Mouse (Mus musculus) limb, embryonic 13.5 days (tissue): ENCODE measurements around the gene Arhgap28. TPM values are rescaled to one million over a fixed set of nuclear protein-coding genes. Genes with fewer than 3 reads are reported as not detected.

Source experiments
- ATAC-seq: fragments of 200-750 bp; cut with Nextera tagmentation; 2 replicates; pipeline ENCODE4 v1.8.0; 2017; ENCODE audit warnings: low read depth, moderate number of reproducible peaks, moderate TSS enrichment; ENCODE audit not compliant: low FRiP score
- H3K27ac ChIP-seq: fragments of 300-500 bp; sonication (generic); 2 replicates; pipeline ENCODE4 v1.5.1; 2015; ENCODE audit warnings: inconsistent platforms, mild to moderate bottlenecking, moderate library complexity
- H3K27me3 ChIP-seq: fragments of 300-500 bp; sonication (generic); 2 replicates; pipeline ENCODE4 v1.6.1; 2015; ENCODE audit warnings: mild to moderate bottlenecking, inconsistent platforms
- H3K36me3 ChIP-seq: fragments of 300-500 bp; sonication (generic); 2 replicates; pipeline ENCODE4 v1.6.1; 2015; ENCODE audit warnings: inconsistent platforms, mild to moderate bottlenecking, moderate library complexity
- H3K4me1 ChIP-seq: fragments of 300-500 bp; sonication (generic); 2 replicates; pipeline ENCODE4 v1.6.1; 2015; ENCODE audit warnings: inconsistent platforms
- H3K4me2 ChIP-seq: fragments of 300-500 bp; sonication (generic); replicated peaks from 2 replicates; pipeline ENCODE4 v1.6.1; 2015; ENCODE audit warnings: inconsistent platforms, mild to moderate bottlenecking, moderate library complexity
- H3K4me3 ChIP-seq: fragments of 300-500 bp; sonication (generic); 2 replicates; pipeline ENCODE4 v1.5.1; 2015; ENCODE audit warnings: moderate library complexity, mild to moderate bottlenecking, inconsistent platforms
- H3K9ac ChIP-seq: fragments of 300-500 bp; sonication (generic); 2 replicates; pipeline ENCODE4 v1.6.1; 2015; ENCODE audit warnings: mild to moderate bottlenecking, inconsistent platforms
- H3K9me3 ChIP-seq: fragments of 300-500 bp; sonication (generic); 2 replicates; pipeline ENCODE4 v1.6.1; 2016; ENCODE audit warnings: inconsistent platforms
- WGBS: fragments of 180-500 bp; shearing (Covaris S2); methylation state at CpG from one replicate; pipeline ENCODE4 v1.1.7; 2015; 5-methylcytosine and 5-hydroxymethylcytosine counted together
- polyA plus RNA-seq: library from polyadenylated mRNA; unstranded; fragments of >200 nt; fragmentation: Nextera tagmentation; extraction: Ambion mirVana; gene quantifications from 2 replicates; pipeline ENCODE4 v1.2.1, GENCODE M21; 2015

The Arhgap28 gene
- polyA plus RNA-seq, 1 experiment from 2014 or later, result 66.1 TPM

DNA sequence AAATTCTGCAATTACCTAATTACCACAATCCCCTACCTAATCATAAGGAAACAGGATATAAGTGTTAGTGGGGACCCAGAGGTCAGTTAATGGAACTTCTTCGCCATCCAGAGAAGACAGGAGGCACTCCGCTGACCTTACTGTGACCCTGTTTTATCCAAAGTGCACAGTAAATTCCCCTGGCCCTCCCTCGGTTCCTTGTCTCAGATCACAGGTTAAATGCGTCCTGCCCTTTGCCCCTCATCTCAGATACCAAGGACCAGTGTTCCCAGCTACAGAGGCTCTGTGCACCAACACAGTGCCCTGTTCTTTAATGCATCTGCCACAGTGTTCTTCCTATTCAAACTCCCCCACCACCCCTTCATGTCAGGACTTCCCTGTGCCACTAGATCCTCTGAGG lies 18.4 kb downstream of the Arhgap28 start:
- Histone ChIP-seq H3K4me1 (peaks cover 44% of the 10 kb centered on the region), H3K4me2 (no peak overlapping the region), H3K27ac (no peak overlapping the region), H3K27me3 (no peaks in the 10 kb centered on the region), H3K4me3 (no peak overlapping the region), H3K36me3 (no peaks in the 10 kb centered on the region), H3K9ac (no peak overlapping the region), H3K9me3 (no peaks in the 10 kb centered on the region)
- ATAC-seq, result no peak
- WGBS, result 53% methylated on average over 4 of the region's 4 CpGs

DNA sequence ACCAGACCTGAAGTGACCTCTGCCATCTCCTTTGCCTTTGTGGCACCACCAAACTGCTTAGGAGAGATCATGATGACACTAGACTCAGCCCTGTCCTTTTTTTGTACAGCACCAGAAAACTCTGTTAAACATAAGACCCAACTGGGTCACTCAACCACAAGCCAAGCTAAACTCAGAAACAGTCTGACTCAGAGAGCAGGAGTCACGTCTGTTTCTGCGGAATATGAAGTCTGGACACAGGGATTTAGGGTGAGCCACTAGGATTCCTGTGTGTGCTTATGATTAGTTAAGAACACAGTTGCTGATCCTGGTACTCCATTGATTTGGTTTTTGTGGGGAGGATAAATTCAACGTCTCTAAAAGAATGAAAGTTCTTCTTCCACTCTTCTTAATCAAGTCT lies 23.3 kb downstream of the Arhgap28 start:
- ATAC-seq, result no peak
- no peaks in the 10 kb centered on the region for H3K9me3 ChIP-seq
- no peaks in the 10 kb centered on the region for H3K36me3 ChIP-seq
- no peak overlapping the region for H3K27ac ChIP-seq
- 67% methylated on average over 3 of the region's 3 CpGs for WGBS
- no peaks in the 10 kb centered on the region for H3K27me3 ChIP-seq
- no peak overlapping the region for H3K9ac ChIP-seq
- H3K4me2 ChIP-seq, result no peak overlapping the region
- H3K4me1 ChIP-seq, result peaks cover 41% of the 10 kb centered on the region
- no peak overlapping the region for H3K4me3 ChIP-seq

DNA sequence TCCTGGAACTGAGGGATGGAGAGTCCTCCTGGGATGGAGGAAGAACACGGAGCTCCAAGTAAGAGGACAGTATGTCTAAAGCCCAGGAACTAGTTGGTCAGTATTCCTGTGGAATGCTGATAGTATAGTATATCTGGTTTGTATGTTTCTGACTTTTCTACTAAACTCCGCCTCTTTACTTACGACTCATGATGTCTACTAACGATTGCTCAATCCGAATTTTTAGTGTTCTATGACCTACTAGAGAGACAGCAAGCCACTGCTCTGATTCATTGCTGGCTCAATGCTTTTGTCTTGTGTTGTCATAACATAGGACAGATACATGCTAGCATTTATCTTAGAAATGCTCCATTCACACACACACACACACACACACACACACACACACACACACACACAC lies 24.7 kb downstream of the Arhgap28 start:
- H3K27ac ChIP-seq, result no peak overlapping the region
- peaks cover 51% of the 10 kb centered on the region for H3K4me1 ChIP-seq
- no peaks in the 10 kb centered on the region for H3K27me3 ChIP-seq
- no peak overlapping the region for H3K4me3 ChIP-seq
- H3K36me3 ChIP-seq, result no peaks in the 10 kb centered on the region
- H3K9ac ChIP-seq, result no peak overlapping the region
- no peak for ATAC-seq
- WGBS, result 74% methylated on average over 5 of the region's 5 CpGs
- H3K4me2 ChIP-seq, result no peak overlapping the region
- no peaks in the 10 kb centered on the region for H3K9me3 ChIP-seq

DNA sequence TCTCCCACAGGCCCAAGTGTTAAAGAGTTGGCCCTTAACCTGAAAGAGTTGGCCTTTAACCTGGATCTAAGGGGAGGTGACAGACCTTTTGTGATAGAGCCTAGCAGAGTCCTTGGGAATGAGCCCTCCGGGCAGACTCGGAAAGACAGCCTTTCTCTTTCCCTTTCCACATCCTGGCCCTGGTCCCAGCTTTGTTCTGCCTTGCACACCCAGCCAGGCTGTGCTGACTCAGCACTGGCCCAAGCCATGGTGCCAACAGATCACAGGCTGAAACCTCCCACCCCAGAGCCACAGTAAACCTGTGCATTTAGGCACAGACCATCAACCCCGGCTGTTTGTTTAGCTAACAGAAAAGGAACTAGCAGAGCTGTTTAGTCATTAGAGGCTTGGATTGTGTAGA lies 25.1 kb downstream of the Arhgap28 start:
- no peaks in the 10 kb centered on the region for H3K36me3 ChIP-seq
- H3K4me1 ChIP-seq, result peaks cover 55% of the 10 kb centered on the region
- H3K27ac ChIP-seq, result peak overlapping the region; percentile 3; the same call in 1 of the 2 replicates
- H3K4me3 ChIP-seq, result no peak overlapping the region
- no peak overlapping the region for H3K9ac ChIP-seq
- no peak overlapping the region for H3K4me2 ChIP-seq
- H3K9me3 ChIP-seq, result no peaks in the 10 kb centered on the region
- no peaks in the 10 kb centered on the region for H3K27me3 ChIP-seq
- 44% methylated on average over 3 of the region's 3 CpGs for WGBS
- ATAC-seq, result peak; percentile 58

DNA sequence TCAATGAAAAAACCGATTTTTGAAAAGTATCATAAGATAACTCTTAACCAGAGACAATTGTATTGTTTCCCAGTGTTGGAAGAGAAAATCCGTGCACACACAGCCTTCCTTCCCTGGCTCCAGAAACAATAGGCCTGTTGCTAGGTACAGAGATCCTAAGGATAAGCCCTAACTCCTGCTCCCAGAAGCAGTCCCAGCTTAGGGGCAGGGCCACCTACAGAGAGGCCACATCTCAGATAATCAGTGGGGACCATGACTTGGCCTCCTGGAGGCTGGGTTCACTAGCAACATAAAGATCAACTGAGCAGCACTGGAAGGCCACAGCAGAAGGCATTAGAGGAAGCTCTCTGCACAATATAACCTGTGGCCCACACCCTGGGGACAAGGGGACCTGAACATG lies 27.5 kb downstream of the Arhgap28 start:
- H3K27ac ChIP-seq, result no peak overlapping the region
- no peaks in the 10 kb centered on the region for H3K9me3 ChIP-seq
- no peaks in the 10 kb centered on the region for H3K36me3 ChIP-seq
- 63% methylated on average over 2 of the region's 2 CpGs for WGBS
- H3K9ac ChIP-seq, result no peak overlapping the region
- no peak overlapping the region for H3K4me2 ChIP-seq
- no peak for ATAC-seq
- H3K27me3 ChIP-seq, result no peaks in the 10 kb centered on the region
- no peak overlapping the region for H3K4me3 ChIP-seq
- peaks cover 41% of the 10 kb centered on the region for H3K4me1 ChIP-seq

DNA sequence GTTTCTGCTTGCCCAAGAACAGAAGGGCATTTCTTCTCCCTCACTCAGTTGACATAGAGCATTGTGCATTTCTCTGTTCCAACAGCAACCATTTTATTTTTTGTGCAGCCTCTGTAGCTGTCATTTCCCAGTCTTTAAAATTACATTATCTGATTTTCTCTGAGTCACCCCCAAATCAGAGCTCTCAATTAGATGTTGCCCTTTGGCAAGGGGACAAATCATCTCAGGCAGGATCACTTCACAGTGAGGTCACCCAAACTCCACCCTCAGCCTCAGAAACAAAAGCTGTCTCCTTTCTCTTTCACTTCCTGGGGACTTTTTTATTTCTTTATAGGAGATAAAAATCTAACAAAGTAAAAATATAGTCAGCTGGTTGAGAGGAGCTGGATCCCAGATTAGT lies 27.9 kb downstream of the Arhgap28 start:
- Histone ChIP-seq H3K9me3 (no peaks in the 10 kb centered on the region), H3K4me3 (no peak overlapping the region), H3K4me2 (no peak overlapping the region), H3K36me3 (no peaks in the 10 kb centered on the region), H3K9ac (no peak overlapping the region), H3K4me1 (peaks cover 40% of the 10 kb centered on the region), H3K27ac (0 out of 2 replicates have a peak overlapping the region, but pooled peaks have one; percentile 22), H3K27me3 (no peaks in the 10 kb centered on the region)
- no peak for ATAC-seq

DNA sequence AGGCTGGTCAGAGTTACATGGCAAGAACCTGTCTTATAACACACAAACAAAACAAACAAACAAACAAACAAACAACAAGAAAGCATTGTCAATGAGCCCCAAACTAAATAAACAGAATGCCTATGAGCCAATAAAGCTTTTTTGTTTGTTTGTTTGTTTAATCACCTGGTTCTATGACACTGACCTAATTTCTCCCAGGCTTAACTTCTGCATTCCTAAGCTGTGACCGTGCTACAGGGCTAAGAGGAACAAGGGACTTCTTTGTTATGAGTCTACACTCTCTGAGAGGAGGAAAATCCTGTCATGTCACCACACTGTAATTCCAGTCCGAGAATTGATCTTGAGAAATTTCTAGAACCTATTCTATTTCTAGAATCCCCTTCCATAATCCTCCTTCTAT lies 29.2 kb downstream of the Arhgap28 start:
- H3K27me3 ChIP-seq, result no peaks in the 10 kb centered on the region
- H3K9ac ChIP-seq, result no peak overlapping the region
- no peaks in the 10 kb centered on the region for H3K36me3 ChIP-seq
- peak overlapping the region; percentile 22; the same call in 1 of the 2 replicates for H3K27ac ChIP-seq
- no peak overlapping the region for H3K4me2 ChIP-seq
- ATAC-seq, result no peak
- H3K4me3 ChIP-seq, result no peak overlapping the region
- no peaks in the 10 kb centered on the region for H3K9me3 ChIP-seq
- WGBS, result 48% methylated on average over 2 of the region's 2 CpGs
- H3K4me1 ChIP-seq, result peaks cover 35% of the 10 kb centered on the region

DNA sequence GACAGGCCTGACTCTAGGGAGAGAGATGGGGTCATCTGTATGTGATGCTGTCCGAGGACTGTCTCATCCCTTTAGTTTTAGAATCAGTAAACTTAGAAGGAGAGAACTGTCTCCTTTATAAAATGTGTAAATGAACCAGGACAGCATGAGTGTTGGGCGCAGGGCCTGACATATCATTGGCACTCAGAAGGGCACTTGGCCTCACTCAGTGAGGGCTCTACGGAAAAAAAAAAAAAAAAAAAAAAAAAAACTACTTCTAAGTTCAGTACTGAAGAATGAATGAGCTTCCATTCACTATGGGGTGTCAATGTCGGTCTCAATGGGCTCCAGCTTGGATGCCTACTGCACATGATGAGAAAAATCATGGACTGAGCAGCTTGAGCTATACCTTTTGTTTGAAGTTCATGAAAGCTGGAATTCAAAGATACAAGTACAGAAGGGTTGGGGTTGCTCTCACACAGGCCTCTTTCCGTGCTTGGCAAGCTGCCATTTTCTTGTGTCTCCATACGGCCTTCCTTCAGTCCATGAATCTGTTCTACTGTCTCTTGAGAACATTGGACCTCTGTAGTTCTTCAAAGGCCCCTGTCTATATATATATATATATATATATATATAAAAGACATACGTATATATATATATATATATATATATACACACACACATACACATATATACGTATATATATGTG lies 36.9 kb downstream of the Arhgap28 start:
- ATAC-seq, result no peak
- WGBS, result 72% methylated on average over 8 of the region's 8 CpGs
- Histone ChIP-seq H3K36me3 (no peaks in the 10 kb centered on the region), H3K27ac (no peak overlapping the region), H3K4me3 (no peak overlapping the region), H3K9me3 (no peaks in the 10 kb centered on the region), H3K27me3 (no peaks in the 10 kb centered on the region), H3K4me2 (no peak overlapping the region), H3K9ac (no peak overlapping the region), H3K4me1 (peaks cover 8% of the 10 kb centered on the region; the same call in 1 of the 2 replicates)

DNA sequence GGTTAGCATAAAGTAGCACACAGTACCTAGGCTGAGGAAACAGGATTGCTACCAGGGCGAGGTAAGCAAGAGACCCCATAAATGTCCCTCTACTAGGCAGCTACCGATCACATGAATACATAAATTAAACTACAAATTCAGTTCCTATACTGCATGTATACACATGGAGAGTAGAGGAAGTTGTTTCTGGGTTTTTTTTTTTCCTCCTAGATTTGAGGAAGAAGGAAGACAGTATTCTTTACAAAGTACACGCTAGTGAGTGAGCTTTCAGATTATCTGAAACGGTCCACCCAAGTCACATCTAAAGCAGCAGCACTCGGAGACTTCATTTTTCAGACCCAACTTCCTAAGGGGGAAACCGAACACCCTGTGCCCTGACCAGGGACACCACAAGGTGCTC lies 41.1 kb downstream of the Arhgap28 start:
- WGBS, result 87% methylated on average over 6 of the region's 6 CpGs
- peaks cover 9% of the 10 kb centered on the region; the same call in 1 of the 2 replicates for H3K4me1 ChIP-seq
- H3K36me3 ChIP-seq, result no peaks in the 10 kb centered on the region
- no peak overlapping the region for H3K27ac ChIP-seq
- H3K27me3 ChIP-seq, result no peaks in the 10 kb centered on the region
- H3K4me2 ChIP-seq, result no peak overlapping the region
- no peak overlapping the region for H3K4me3 ChIP-seq
- no peak overlapping the region for H3K9ac ChIP-seq
- no peaks in the 10 kb centered on the region for H3K9me3 ChIP-seq
- no peak for ATAC-seq

DNA sequence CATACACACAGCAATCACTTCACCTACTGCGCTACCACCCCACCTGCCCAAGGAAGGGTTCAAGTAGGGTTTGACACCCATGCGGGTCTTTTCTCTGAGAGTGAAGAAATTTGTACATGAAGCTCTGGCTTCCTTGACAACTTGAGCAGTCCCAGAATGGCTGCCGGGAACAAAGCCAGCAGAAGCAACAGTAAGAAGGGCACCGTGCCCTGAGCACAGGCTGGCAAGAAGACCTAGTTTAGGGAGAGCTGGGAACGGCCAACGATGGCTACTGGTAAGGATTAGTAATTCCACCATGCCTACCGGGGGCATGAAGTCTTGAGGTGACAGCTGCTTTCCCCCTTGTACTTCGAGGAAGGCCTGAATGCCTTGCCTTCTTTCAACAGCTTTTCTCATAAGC lies 41.9 kb downstream of the Arhgap28 start:
- no peak for ATAC-seq
- no peaks in the 10 kb centered on the region for H3K27me3 ChIP-seq
- H3K27ac ChIP-seq, result peak overlapping the region; percentile 15; the same call in 1 of the 2 replicates
- no peaks in the 10 kb centered on the region for H3K36me3 ChIP-seq
- H3K4me1 ChIP-seq, result peaks cover 14% of the 10 kb centered on the region
- WGBS, result 91% methylated on average over 8 of the region's 8 CpGs
- H3K9me3 ChIP-seq, result no peaks in the 10 kb centered on the region
- H3K4me3 ChIP-seq, result no peak overlapping the region
- no peak overlapping the region for H3K9ac ChIP-seq
- H3K4me2 ChIP-seq, result no peak overlapping the region

DNA sequence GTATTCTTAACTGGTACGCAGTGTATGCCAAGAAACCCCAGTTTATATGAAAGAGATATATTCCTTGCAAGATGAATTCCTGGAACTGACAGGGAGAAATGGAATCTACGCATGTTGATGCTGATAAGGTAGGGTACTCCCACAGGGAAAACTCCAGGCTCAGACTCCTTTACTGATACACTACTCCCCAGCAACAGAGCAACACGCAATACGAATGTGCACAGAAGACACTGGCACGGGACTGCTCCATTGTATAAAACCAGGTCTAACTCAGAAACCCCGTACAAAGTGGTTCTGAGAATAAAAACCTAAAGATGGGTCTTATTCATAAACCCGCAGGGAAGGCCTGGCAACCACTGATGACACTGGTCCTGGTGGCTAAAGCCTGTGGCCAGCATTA lies 45.0 kb downstream of the Arhgap28 start:
- 90% methylated on average over 7 of the region's 7 CpGs for WGBS
- no peak overlapping the region for H3K4me3 ChIP-seq
- H3K4me1 ChIP-seq, result peaks cover 37% of the 10 kb centered on the region
- H3K27ac ChIP-seq, result no peak overlapping the region
- no peaks in the 10 kb centered on the region for H3K36me3 ChIP-seq
- ATAC-seq, result no peak
- no peak overlapping the region for H3K9ac ChIP-seq
- H3K27me3 ChIP-seq, result no peaks in the 10 kb centered on the region
- no peak overlapping the region for H3K4me2 ChIP-seq
- H3K9me3 ChIP-seq, result no peaks in the 10 kb centered on the region

DNA sequence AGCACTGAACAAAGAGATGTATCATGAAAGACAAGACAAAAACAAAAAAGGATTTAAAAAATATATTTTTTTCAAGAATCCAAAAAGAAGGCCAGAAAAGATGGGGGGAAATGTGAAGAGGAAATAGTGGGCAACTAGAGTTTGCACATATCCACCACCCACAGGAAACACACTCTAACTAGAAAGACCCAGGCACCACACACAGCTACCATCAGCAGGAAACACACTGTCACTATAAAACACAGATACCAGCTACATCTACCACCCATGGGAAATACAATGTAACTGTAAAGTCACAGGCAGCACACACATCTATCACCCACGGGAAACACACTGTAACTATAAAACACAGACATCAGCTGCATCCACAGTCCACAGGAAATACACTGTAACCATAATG lies 46.3 kb downstream of the Arhgap28 start:
- no peak overlapping the region for H3K4me2 ChIP-seq
- no peaks in the 10 kb centered on the region for H3K9me3 ChIP-seq
- peaks cover 50% of the 10 kb centered on the region for H3K4me1 ChIP-seq
- ATAC-seq, result no peak
- H3K9ac ChIP-seq, result no peak overlapping the region
- no peaks in the 10 kb centered on the region for H3K36me3 ChIP-seq
- H3K4me3 ChIP-seq, result no peak overlapping the region
- H3K27ac ChIP-seq, result no peak overlapping the region
- no peaks in the 10 kb centered on the region for H3K27me3 ChIP-seq
- WGBS, result 58% methylated on average over 1 of the region's 1 CpGs
